Mouse (Mus musculus): ENCODE results near the gene Nktr.

- TF ChIP-seq CTCF (IDR thresholded peaks at IDR 0.05 in 2 of 3, conservative IDR thresholded peaks at IDR 0.05 in 1 of 3; ENCODE audit: control insufficient read depth in 1 of 3, insufficient read depth in 1 of 3, low read depth in 2 of 3, low read length in 3 of 3, poor library complexity in 1 of 3, severe bottlenecking in 1 of 3) (no peak), RAD21 (IDR thresholded peaks at IDR 0.05; ENCODE audit: low read depth, low read length) (no peak), MYC (IDR thresholded peaks at IDR 0.05; ENCODE audit: low read depth, low read length) (no peak), E2F4 (IDR thresholded peaks at IDR 0.05; ENCODE audit: borderline replicate concordance, low read depth, low read length) (no peak), POLR2A (IDR thresholded peaks at IDR 0.05; ENCODE audit: control insufficient read depth in 1 of 2, insufficient read depth in 1 of 2, low read depth in 1 of 2, low read length in 2 of 2, poor library complexity in 1 of 2) (no peak; a peak in 1 of 4 replicates), POLR2AphosphoS5 (IDR thresholded peaks at IDR 0.05; ENCODE audit: borderline replicate concordance, low read depth, low read length) (no peak), HCFC1 (IDR thresholded peaks at IDR 0.05; ENCODE audit: low read depth, low read length) (no peak), EP300 (IDR thresholded peaks at IDR 0.05; ENCODE audit: low read depth in 1 of 2, low read length in 2 of 2) (no peak), TBP (IDR thresholded peaks at IDR 0.05; ENCODE audit: low read depth, low read length) (no peak), JUND (IDR thresholded peaks at IDR 0.05; ENCODE audit: low read depth, low read length) (no peak), ETS1 (IDR thresholded peaks at IDR 0.05; ENCODE audit: low read depth, low read length) (no peak), MAFK (IDR thresholded peaks at IDR 0.05; ENCODE audit: borderline replicate concordance, low read depth, low read length) (no peak), RCOR1 (IDR thresholded peaks at IDR 0.05; ENCODE audit: low read depth, low read length) (no peak)
Measured at GRCm38 (mm10) chr9:121759091-121760081, 40.4 kb downstream of the Nktr start, which contains the start of gene Zfp651.

Data from MEL (cell line).